Mouse (Mus musculus) lung, postnatal 14 days (tissue): Measurements from ENCODE around the gene Cysrt1.
"Not testable (repeated sequence)": the region's sequence is repeated elsewhere in the genome, so short reads cannot be mapped to it uniquely, and the experiment has no call there.

ENCODE experiments used
- DNase-seq: peaks from one replicate; pipeline ENCODE4 v3.0.0; 2021

Cysrt1 gene

GRCm38 (mm10) chr2:25264286-25264660, 22.0 kb upstream of the Cysrt1 start:
- DNase-seq, result no peak

GRCm38 (mm10) chr2:25263623-25264285, 21.5 kb upstream of the Cysrt1 start:
- no peak for DNase-seq

- DNase-seq, result peak; percentile 36
These were observed 20.8 kb upstream of the Cysrt1 start for GRCm38 (mm10) chr2:25262795-25263622.

GRCm38 (mm10) chr2:25262291-25262767, 20.1 kb upstream of the Cysrt1 start, which contains the start of gene Tprn:
Gene Tprn (plus strand): TSS chr2:25262618.
- peak; percentile 95 for DNase-seq

- no peak for DNase-seq
These were observed 19.6 kb upstream of the Cysrt1 start for GRCm38 (mm10) chr2:25261870-25262269.

GRCm38 (mm10) chr2:25258887-25259286, 16.6 kb upstream of the Cysrt1 start:
- DNase-seq, result no peak

GRCm38 (mm10) chr2:25257250-25257649, 15.0 kb upstream of the Cysrt1 start:
- not testable (repeated sequence) for DNase-seq

- peak; percentile 72 for DNase-seq
These were observed 14.3 kb upstream of the Cysrt1 start for GRCm38 (mm10) chr2:25256443-25257109.

GRCm38 (mm10) chr2:25255284-25255779, 13.1 kb upstream of the Cysrt1 start, which contains the start of gene Tmem203:
Gene Tmem203 (plus strand): TSS chr2:25255439.
- peak; percentile 87 for DNase-seq

GRCm38 (mm10) chr2:25252331-25252730, 10.1 kb upstream of the Cysrt1 start:
- DNase-seq, result no peak

GRCm38 (mm10) chr2:25246183-25247072, 4.2 kb upstream of the Cysrt1 start, which contains the start of gene AL732309.1:
Gene AL732309.1 (minus strand): TSS chr2:25246863.
- DNase-seq, result no peak

GRCm38 (mm10) chr2:25244144-25244543, 1.9 kb upstream of the Cysrt1 start:
- no peak for DNase-seq

- no peak for DNase-seq
These were observed 1.1 kb upstream of the Cysrt1 start for GRCm38 (mm10) chr2:25243342-25243741.

GRCm38 (mm10) chr2:25241438-25241775, 845 bp downstream of the Cysrt1 start:
- DNase-seq, result no peak

- DNase-seq, result peak; percentile 76
These were observed 1.4 kb downstream of the Cysrt1 start for GRCm38 (mm10) chr2:25240723-25241437.

GRCm38 (mm10) chr2:25240310-25240709, 1.9 kb downstream of the Cysrt1 start:
- DNase-seq, result no peak

- DNase-seq, result no peak
These were observed 2.5 kb downstream of the Cysrt1 start for GRCm38 (mm10) chr2:25239766-25240165.

GRCm38 (mm10) chr2:25238106-25238505, 4.1 kb downstream of the Cysrt1 start:
- no peak for DNase-seq

GRCm38 (mm10) chr2:25237522-25237921, 4.7 kb downstream of the Cysrt1 start:
- DNase-seq, result peak; percentile 69

- no peak for DNase-seq
These were observed 5.6 kb downstream of the Cysrt1 start, which contains the start of gene Rnf224 for GRCm38 (mm10) chr2:25236614-25237013. Gene Rnf224 (minus strand): TSS chr2:25236787.

GRCm38 (mm10) chr2:25234551-25235220, 7.6 kb downstream of the Cysrt1 start:
- DNase-seq, result no peak
